Mouse (Mus musculus) olfactory bulb, adult 2 months (tissue): ENCODE results near the gene 1700047I17Rik2. TPM values are rescaled to one million over a fixed set of nuclear protein-coding genes. Genes with fewer than 3 reads are reported as not detected.
A peak's percentile ranks its signal among the peaks of the same experiment; 100 is the strongest.
"Not testable (repeated sequence)": the region's sequence is repeated elsewhere in the genome, so short reads cannot be mapped to it uniquely, and the experiment has no call there.

Experiments
- H3K27ac ChIP-seq: fragments of 200-500 bp; 2 replicates; pipeline ENCODE4 v1.5.1; 2012; ENCODE audit warnings: low read depth, low read length; ENCODE audit not compliant: insufficient read depth
- H3K4me1 ChIP-seq: fragments of 200-500 bp; 2 replicates; pipeline ENCODE4 v1.6.1; 2012; ENCODE audit warnings: low read length; ENCODE audit not compliant: control insufficient read depth, insufficient read depth
- H3K4me3 ChIP-seq: fragments of 200-500 bp; 2 replicates; pipeline ENCODE4 v1.5.1; 2012; ENCODE audit warnings: mild to moderate bottlenecking, low read depth, low read length, moderate library complexity; ENCODE audit not compliant: insufficient read depth
- WGBS: fragments of 180-500 bp; shearing (Covaris S2); methylation state at CpG from one replicate; pipeline ENCODE4 v1.1.7; 2018; 5-methylcytosine and 5-hydroxymethylcytosine counted together
- polyA plus RNA-seq: library from polyadenylated mRNA; stranded (reverse); fragments of >200 nt; gene quantifications from 2 replicates; pipeline ENCODE4 v1.2.4, GENCODE M21; 2012; ENCODE audit warnings: low replicate concordance; ENCODE audit not compliant: missing spikeins, insufficient read depth, insufficient read length

Gene 1700047I17Rik2
- not detected in 2 replicates for polyA plus RNA-seq

DNA sequence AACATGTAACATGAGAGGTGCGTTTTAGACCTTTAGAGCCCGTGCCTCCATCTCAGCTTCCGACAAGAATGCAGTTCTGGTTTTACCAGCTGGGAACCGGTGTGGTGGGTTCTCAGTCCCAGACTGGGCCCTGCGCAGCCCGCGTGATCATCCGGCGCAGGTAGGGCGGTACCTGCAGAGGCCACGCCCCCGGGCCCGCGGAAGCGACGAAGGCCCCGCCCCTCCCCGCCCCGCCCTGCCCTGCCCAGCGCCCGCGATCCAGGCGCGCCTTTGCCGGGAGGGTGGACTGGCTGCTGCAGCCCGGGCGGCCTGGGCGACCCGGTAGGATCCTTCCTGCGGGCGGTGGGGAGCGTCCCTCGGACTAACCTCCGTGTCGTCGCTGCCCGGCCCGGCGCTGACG is at the start of gene 1700047I17Rik2:
1700047I17Rik2 (plus strand) TSS at position 287 of the 400 bp plus-strand sequence.
- H3K4me1 ChIP-seq, H3K4me3 ChIP-seq, H3K27ac ChIP-seq: not testable (repeated sequence)
- no CpG with 5 or more reads among the region's 40 CpGs for WGBS

DNA sequence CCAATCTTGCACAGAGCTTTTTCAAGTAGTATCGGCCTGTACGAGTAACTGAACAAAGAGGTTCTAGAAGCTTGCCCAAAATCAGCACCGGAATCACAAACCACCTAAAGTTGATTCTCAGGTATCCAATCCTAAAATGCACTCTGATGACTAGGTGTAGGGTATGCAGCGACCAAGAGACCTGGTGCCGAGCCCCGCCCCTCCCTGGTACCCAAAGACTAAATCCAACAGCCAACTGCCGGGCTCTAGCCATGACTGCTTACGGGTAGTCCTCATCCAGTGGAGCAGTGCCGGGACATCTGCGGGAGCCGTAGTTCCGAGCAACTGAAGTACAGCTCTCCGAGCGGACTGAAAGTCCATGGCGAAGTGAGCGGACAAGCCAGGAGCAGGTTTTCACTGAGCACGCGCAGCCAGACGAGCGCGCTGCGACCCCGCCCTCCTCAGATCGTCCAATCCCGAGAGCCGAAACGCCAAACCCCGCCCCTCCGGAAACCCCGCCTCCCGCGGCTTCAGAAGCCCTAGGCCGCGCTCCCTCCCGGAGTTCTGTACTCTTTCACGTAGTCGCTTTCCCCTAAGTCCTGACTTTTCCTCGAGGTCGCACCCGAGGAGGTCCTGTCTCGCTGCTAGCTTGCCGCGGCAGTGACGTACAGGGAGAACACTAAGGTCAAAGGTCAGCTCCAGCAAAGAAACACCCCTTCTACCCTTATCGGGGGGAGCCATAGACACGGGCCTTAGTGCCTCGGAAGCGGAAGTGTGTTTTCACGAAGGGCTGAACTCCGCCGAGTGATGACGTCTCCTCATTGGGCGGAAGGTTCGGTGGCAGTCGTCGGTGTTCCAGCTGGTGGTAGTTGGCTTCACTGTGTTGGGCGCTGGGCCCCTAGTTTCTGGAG is 44.6 kb upstream of the 1700047I17Rik2 start, which contains the start of gene Srp54b:
Srp54b (plus strand) TSS at position 546 of the 890 bp plus-strand sequence.
- peak within 1 kb of the TSS; percentile 29; the same call in 1 of the 2 replicates for H3K4me3 ChIP-seq
- whole genome bisulfite sequencing = no CpG with 5 or more reads among the region's 57 CpGs
- not testable (repeated sequence) for H3K4me1 ChIP-seq, H3K27ac ChIP-seq

DNA sequence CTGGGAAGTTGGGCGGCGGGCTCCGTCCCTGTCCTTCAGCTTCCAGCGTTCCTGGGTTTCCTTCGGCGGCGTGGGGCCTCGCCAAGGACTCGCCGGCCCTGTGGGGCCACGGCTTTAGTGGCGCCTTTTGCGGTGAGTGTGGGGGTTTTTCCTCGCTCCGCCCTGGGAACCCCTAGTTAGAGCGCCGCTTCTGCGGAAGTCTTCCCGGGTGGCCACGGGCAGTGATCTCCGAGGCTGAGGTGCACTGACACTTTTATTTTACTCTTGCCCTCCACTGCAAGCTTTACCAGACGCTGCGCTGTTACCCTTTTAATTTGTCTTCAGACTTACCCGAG is 44.0 kb upstream of the 1700047I17Rik2 start:
- H3K4me1 ChIP-seq, H3K27ac ChIP-seq: not testable (repeated sequence)
- WGBS = under 1% methylated on average over 11 of the region's 24 CpGs
- H3K4me3 ChIP-seq = peak overlapping the region; percentile 29; the same call in 1 of the 2 replicates

DNA sequence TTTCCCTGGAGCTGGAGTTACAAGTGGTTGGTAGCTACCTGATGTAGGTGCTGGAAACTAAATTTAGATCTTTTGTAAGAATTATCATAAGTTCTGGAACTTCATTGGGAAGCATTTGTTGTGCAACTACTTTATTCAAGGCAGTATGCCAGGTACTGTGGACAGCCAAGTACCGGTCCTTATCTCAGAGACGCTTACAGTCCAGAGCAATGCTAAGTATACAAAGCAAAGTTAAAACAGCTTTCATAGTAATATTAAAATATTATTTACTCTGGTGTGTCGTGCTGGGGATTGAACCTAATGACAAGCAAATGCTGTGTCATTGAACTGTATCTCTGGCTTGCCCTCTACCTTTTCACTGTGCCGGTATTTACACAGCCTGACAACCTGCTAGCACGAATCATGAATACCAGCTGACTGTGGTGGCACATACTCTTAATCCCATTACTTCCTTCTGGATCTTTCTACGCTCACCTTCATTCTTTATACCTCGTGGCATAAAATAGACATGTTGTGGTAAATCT is 32.3 kb upstream of the 1700047I17Rik2 start:
- not testable (repeated sequence) for H3K27ac ChIP-seq, H3K4me1 ChIP-seq, H3K4me3 ChIP-seq
- WGBS = no CpG with 5 or more reads among the region's 7 CpGs

DNA sequence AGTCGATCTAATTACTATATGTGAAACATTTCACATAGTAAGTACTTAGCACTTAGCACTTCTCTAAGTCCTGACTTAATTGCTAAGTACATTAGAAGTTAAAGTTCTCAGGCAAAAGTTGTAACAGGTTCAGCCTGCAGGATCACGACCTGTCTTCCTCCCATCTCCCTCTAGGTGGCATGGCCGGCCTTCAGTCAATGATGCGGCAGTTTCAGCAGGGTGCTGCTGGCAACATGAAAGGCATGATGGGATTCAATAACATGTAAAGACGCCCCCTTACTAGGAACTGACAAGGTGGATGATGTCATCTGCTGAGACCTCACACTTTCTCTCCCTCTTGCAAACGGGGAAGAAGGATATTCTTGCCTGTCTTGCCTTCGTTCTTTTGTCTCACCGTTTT is 11.7 kb upstream of the 1700047I17Rik2 start:
- WGBS = no CpG with 5 or more reads among the region's 8 CpGs
- H3K4me1 ChIP-seq, H3K27ac ChIP-seq, H3K4me3 ChIP-seq: not testable (repeated sequence)

DNA sequence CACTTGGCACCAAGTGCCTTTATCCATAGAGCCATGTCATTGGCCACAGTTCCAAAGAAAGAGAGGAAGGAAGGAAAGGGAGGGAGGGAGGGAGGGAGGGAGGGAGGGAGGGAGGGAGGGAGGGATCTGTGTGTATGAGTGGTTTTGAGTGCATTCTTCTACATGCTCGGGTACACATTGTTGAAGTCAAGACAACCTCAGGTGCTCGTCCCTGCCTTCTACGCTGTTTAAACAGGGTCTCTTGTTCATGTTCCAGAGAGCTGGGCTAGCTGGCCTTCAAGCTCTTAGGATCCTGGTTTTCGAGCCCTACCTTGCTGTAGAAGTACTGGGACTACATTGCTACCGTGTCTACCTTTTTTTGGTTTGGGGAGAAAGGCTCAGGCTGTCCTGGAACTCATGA is 10.3 kb upstream of the 1700047I17Rik2 start:
- H3K4me1 ChIP-seq, H3K27ac ChIP-seq, H3K4me3 ChIP-seq: not testable (repeated sequence)
- no CpG with 5 or more reads among the region's 5 CpGs for WGBS

DNA sequence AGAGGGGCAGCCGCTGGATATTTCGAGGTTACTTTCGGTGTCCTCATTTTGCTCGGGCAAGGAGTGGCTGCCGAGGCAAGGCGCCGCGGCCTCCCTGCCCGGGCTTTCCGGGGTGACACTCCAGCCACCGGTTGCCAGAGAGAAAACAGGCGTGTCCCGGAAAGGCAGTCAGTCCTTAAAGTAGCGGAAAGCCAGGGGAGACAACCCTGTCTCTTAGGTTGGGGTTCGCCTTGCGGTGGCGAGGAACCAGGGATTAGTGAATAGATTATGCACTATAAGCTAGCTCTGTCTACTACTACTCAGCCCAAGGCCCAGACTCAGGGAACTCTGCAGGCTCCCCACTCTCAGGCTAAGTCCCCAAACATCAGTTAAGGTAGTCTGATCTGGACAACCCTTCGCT is 407 bp downstream of the 1700047I17Rik2 start:
- no CpG with 5 or more reads among the region's 18 CpGs for WGBS
- H3K4me1 ChIP-seq, H3K27ac ChIP-seq, H3K4me3 ChIP-seq: not testable (repeated sequence)

DNA sequence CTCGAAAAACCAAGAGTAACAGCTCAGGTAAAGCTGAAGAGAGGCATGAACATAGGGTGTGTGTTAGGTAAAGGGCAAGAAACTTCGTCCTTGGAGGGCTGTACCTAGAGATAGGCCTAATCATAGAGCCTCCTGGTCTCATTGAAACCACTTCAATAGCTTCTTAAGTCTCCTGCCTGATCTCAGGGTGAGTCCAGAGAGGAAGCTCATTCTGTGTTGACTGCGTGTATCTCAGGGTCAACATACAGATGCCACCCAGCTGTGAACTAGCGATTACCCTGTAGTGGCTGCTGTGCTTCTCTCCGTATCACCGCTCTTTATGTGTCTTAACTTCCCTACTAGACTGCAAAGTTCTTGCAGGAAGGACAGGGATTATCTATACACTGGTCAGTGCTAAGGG is 13.6 kb downstream of the 1700047I17Rik2 start:
- not testable (repeated sequence) for H3K4me1 ChIP-seq, H3K4me3 ChIP-seq, H3K27ac ChIP-seq
- no CpG with 5 or more reads among the region's 6 CpGs for WGBS

DNA sequence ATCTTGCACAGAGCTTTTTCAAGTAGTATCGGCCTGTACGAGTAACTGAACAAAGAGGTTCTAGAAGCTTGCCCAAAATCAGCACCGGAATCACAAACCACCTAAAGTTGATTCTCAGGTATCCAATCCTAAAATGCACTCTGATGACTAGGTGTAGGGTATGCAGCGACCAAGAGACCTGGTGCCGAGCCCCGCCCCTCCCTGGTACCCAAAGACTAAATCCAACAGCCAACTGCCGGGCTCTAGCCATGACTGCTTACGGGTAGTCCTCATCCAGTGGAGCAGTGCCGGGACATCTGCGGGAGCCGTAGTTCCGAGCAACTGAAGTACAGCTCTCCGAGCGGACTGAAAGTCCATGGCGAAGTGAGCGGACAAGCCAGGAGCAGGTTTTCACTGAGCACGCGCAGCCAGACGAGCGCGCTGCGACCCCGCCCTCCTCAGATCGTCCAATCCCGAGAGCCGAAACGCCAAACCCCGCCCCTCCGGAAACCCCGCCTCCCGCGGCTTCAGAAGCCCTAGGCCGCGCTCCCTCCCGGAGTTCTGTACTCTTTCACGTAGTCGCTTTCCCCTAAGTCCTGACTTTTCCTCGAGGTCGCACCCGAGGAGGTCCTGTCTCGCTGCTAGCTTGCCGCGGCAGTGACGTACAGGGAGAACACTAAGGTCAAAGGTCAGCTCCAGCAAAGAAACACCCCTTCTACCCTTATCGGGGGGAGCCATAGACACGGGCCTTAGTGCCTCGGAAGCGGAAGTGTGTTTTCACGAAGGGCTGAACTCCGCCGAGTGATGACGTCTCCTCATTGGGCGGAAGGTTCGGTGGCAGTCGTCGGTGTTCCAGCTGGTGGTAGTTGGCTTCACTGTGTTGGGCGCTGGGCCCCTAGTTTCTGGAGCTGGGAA is 30.5 kb downstream of the 1700047I17Rik2 start, which contains the start of gene Srp54c:
Srp54c (plus strand) TSS at position 543 of the 894 bp plus-strand sequence.
- no CpG with 5 or more reads among the region's 57 CpGs for WGBS
- H3K27ac ChIP-seq = not testable (repeated sequence)

DNA sequence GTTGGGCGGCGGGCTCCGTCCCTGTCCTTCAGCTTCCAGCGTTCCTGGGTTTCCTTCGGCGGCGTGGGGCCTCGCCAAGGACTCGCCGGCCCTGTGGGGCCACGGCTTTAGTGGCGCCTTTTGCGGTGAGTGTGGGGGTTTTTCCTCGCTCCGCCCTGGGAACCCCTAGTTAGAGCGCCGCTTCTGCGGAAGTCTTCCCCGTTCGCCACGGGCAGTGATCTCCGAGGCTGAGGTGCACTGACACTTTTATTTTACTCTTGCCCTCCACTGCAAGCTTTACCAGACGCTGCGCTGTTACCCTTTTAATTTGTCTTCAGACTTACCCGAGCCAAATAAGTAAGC is 31.1 kb downstream of the 1700047I17Rik2 start:
- H3K27ac ChIP-seq, H3K4me1 ChIP-seq: not testable (repeated sequence)
- H3K4me3 ChIP-seq = peak overlapping the region; percentile 45
- WGBS = 2% methylated on average over 14 of the region's 25 CpGs

More for the DNA sequence above, 30.5 kb downstream of the 1700047I17Rik2 start, which contains the start of gene Srp54c:
- H3K4me1 ChIP-seq = not testable (repeated sequence)
- peak within 1 kb of the TSS; percentile 45 for H3K4me3 ChIP-seq

DNA sequence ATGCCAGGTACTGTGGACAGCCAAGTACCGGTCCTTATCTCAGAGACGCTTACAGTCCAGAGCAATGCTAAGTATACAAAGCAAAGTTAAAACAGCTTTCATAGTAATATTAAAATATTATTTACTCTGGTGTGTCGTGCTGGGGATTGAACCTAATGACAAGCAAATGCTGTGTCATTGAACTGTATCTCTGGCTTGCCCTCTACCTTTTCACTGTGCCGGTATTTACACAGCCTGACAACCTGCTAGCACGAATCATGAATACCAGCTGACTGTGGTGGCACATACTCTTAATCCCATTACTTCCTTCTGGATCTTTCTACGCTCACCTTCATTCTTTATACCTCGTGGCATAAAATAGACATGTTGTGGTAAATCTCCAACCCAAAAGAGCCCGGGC is 42.9 kb downstream of the 1700047I17Rik2 start:
- H3K27ac ChIP-seq, H3K4me3 ChIP-seq, H3K4me1 ChIP-seq: not testable (repeated sequence)
- no CpG with 5 or more reads among the region's 8 CpGs for WGBS

DNA sequence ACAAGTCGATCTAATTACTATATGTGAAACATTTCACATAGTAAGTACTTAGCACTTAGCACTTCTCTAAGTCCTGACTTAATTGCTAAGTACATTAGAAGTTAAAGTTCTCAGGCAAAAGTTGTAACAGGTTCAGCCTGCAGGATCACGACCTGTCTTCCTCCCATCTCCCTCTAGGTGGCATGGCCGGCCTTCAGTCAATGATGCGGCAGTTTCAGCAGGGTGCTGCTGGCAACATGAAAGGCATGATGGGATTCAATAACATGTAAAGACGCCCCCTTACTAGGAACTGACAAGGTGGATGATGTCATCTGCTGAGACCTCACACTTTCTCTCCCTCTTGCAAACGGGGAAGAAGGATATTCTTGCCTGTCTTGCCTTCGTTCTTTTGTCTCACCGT is 62.6 kb downstream of the 1700047I17Rik2 start:
- WGBS = no CpG with 5 or more reads among the region's 8 CpGs
- H3K4me3 ChIP-seq, H3K4me1 ChIP-seq, H3K27ac ChIP-seq: not testable (repeated sequence)

DNA sequence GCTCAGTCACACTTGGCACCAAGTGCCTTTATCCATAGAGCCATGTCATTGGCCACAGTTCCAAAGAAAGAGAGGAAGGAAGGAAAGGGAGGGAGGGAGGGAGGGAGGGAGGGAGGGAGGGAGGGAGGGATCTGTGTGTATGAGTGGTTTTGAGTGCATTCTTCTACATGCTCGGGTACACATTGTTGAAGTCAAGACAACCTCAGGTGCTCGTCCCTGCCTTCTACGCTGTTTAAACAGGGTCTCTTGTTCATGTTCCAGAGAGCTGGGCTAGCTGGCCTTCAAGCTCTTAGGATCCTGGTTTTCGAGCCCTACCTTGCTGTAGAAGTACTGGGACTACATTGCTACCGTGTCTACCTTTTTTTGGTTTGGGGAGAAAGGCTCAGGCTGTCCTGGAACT is 64.0 kb downstream of the 1700047I17Rik2 start:
- not testable (repeated sequence) for H3K4me3 ChIP-seq, H3K4me1 ChIP-seq, H3K27ac ChIP-seq
- WGBS = no CpG with 5 or more reads among the region's 5 CpGs
